Mouse (Mus musculus): ENCODE results near the gene Slco4c1. TPM values are rescaled to one million over a fixed set of nuclear protein-coding genes. Genes with fewer than 3 reads are reported as not detected.

Slco4c1 gene
- 0.10 TPM in 2 replicates for polyA plus RNA-seq (2016; fragmentation: Nextera tagmentation; extraction: Ambion mirVana)

DNA sequence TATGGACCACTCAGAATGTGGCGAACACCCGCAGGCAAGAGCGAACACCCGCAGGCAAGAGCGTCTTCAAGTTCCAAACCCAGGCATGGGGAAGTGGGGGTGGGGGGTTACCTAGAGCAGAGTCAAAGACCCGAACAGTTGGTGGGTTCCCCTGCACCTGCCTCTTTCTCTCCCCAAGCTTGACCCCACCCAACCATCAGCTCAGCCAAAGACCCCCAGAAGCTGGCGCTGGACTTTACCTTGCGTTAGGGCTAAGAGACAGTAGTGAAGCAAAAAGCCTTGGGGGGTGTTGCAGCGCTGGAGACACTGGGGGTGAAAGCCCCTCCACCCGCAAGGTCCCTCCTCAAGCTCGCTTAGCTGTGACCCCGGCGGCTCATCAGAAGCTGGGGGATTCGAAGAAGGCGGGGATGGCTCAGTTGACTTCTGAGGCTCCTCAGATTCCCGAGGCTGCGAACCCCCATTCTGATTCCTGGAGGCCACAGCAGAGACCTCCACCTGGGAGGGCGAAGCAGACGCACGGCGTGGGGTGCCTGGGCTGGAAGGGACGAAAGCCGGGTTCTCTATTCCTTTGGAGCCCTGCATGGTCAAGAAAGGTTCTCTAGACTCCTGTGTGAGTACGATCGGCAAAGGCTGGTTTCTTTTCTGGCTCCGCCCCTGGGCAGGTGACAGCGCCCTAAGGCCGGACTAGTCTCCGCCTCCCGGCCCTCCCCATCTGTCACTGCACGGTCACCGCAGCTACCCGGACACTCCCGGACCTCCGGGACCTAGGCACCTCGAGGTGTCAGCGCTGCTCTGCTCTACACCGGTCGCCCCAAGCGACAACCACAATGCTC lies at the start of gene Slco4c1:
Gene Slco4c1, minus strand, starts transcription at position 644 of the 833 bp plus-strand sequence.
- Histone ChIP-seq H3K4me3 (peak within 1 kb of the TSS; percentile 56), H3K4me1 (peaks cover 7% of the 10 kb centered on the region), H3K9ac (replicated peaks) (peak within 1 kb of the TSS; percentile 51), H3K36me3 (no peaks in the 10 kb centered on the region), H3K27me3 (peaks cover 10% of the 10 kb centered on the region; the same call in 1 of the 2 replicates), H3K4me2 (replicated peaks) (peak within 1 kb of the TSS; percentile 91), H3K27ac (replicated peaks) (no peak within 1 kb of the TSS), H3K9me3 (no peaks in the 10 kb centered on the region)
- peak; percentile 82 for ATAC-seq (ENCODE audit: low FRiP score, low read depth)
- 1% methylated on average over 40 of the region's 40 CpGs for WGBS

DNA sequence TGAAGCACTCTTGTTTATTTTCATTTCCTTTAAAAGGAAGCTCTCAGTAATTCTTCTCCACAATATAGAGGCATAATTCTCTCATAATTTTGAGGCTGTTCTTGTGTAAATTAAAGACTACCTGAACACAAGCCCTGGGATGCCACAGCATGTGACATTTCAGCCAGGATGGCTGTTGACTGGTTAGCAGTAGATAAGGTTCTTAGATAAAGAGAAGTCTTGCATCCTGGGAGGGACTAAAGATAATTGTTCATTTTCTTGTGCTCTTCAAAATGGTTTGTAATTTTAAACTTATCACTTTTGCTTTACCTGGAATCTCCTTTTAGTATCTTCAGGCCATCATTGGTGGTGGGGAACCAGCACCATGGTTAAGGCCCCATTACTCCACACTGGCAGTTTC lies 45.4 kb upstream of the Slco4c1 start:
- Histone ChIP-seq H3K4me3 (no peak overlapping the region), H3K9me3 (no peaks in the 10 kb centered on the region), H3K27me3 (no peaks in the 10 kb centered on the region), H3K36me3 (no peaks in the 10 kb centered on the region), H3K4me2 (replicated peaks) (no peak overlapping the region), H3K27ac (replicated peaks) (no peak overlapping the region), H3K4me1 (no peaks in the 10 kb centered on the region), H3K9ac (replicated peaks) (no peak overlapping the region)
- no peak for ATAC-seq (ENCODE audit: low FRiP score, low read depth)

DNA sequence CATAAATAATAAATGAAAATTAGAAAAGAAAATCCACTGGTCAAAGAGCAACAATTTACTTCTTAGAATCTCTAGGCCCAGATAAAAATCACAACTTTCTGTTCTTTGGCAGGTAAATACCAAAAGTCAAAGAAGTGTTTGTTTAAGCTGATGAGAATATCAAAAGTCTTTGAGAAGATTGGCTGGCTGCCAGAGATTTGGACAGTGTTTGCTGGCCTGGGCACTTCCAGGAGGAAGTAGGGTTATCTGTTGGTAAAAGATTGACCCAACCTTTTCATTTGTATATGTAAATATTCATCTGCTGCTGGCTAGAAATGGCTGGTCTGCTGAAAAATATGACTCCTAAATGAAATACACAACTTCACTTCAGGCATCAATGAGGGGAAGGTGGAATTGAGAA lies 11.8 kb upstream of the Slco4c1 start:
- H3K9ac ChIP-seq (replicated peaks), result no peak overlapping the region
- no peaks in the 10 kb centered on the region for H3K36me3 ChIP-seq
- H3K27ac ChIP-seq (replicated peaks), result no peak overlapping the region
- no peaks in the 10 kb centered on the region for H3K9me3 ChIP-seq
- no peak overlapping the region for H3K4me3 ChIP-seq
- no peaks in the 10 kb centered on the region for H3K27me3 ChIP-seq
- H3K4me2 ChIP-seq (replicated peaks), result no peak overlapping the region
- H3K4me1 ChIP-seq, result no peaks in the 10 kb centered on the region
- ATAC-seq (ENCODE audit: low FRiP score, low read depth), result no peak

DNA sequence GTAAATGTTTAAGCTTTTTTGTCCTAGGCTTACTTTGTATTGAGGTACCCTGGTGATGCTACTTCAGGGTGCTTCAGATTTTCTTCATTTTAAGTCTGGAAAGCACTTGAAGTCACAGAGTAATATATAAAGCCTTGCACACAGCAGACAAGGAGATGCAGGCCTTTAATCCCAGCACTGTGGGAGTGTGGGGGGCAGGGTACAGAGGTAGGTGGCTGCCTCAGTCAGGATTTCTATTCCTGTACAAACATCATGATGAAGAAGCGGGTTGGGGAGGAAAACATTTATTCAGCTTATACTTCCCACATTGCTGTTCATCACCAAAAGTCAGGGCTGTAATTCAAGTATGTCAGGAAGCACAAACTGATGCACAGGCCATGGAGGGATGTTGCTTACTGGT lies 6.6 kb upstream of the Slco4c1 start:
- H3K27ac ChIP-seq (replicated peaks), result no peak overlapping the region
- no peaks in the 10 kb centered on the region for H3K9me3 ChIP-seq
- H3K9ac ChIP-seq (replicated peaks), result no peak overlapping the region
- ATAC-seq (ENCODE audit: low FRiP score, low read depth), result no peak
- H3K4me3 ChIP-seq, result no peak overlapping the region
- no peaks in the 10 kb centered on the region for H3K4me1 ChIP-seq
- H3K36me3 ChIP-seq, result no peaks in the 10 kb centered on the region
- H3K4me2 ChIP-seq (replicated peaks), result no peak overlapping the region
- no peaks in the 10 kb centered on the region for H3K27me3 ChIP-seq
- 93% methylated on average over 1 of the region's 1 CpGs for WGBS

DNA sequence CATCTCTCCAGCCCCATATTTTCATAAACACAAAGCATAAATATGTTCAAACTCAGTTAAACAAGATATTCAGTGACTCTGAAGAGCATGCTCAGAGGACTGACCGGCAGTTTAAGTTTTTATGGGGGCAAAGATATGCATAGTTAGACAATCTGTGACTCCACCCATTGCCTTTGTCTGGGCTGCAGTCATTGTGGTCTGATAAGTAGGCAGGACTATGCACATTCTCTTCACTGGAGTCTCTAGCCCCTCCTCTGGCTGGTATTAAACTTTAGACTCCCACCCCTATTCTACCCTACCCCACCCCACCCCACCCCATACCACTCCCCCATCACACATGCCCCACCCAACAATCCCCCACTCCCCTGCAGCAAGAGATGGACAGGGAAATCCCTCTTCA lies 4.1 kb upstream of the Slco4c1 start:
- Histone ChIP-seq H3K27ac (replicated peaks) (no peak overlapping the region), H3K4me1 (peaks cover 7% of the 10 kb centered on the region), H3K9ac (replicated peaks) (no peak overlapping the region), H3K9me3 (no peaks in the 10 kb centered on the region), H3K36me3 (no peaks in the 10 kb centered on the region), H3K4me3 (no peak overlapping the region), H3K27me3 (peaks cover 10% of the 10 kb centered on the region; the same call in 1 of the 2 replicates), H3K4me2 (replicated peaks) (no peak overlapping the region)
- ATAC-seq (ENCODE audit: low FRiP score, low read depth), result no peak
- 86% methylated on average over 1 of the region's 1 CpGs for WGBS

DNA sequence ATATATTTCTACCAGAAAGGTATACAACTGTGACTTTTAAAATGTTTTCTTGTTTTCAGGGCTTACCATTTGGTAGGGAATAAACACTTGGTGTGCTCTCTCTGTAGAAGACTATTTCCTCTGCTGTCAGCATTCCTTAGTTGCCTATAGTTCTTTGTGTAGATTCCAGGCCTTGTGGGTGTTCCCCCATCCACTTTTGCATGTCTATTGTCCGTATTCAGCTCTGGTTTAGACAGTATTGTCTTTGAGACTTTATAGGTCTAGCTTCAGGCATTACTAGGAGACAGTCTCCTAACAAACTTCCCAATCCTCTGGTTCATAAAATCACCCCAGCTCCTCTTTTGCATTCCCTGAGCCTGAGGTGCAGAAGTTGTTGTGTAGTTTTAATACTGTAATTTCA lies 2.7 kb upstream of the Slco4c1 start:
- no peak overlapping the region for H3K4me2 ChIP-seq (replicated peaks)
- no peak for ATAC-seq (ENCODE audit: low FRiP score, low read depth)
- H3K4me1 ChIP-seq, result peaks cover 7% of the 10 kb centered on the region
- no peak overlapping the region for H3K4me3 ChIP-seq
- no peaks in the 10 kb centered on the region for H3K36me3 ChIP-seq
- H3K9ac ChIP-seq (replicated peaks), result no peak overlapping the region
- H3K27me3 ChIP-seq, result peaks cover 10% of the 10 kb centered on the region; the same call in 1 of the 2 replicates
- H3K27ac ChIP-seq (replicated peaks), result no peak overlapping the region
- 34% methylated on average over 1 of the region's 1 CpGs for WGBS
- H3K9me3 ChIP-seq, result no peaks in the 10 kb centered on the region

DNA sequence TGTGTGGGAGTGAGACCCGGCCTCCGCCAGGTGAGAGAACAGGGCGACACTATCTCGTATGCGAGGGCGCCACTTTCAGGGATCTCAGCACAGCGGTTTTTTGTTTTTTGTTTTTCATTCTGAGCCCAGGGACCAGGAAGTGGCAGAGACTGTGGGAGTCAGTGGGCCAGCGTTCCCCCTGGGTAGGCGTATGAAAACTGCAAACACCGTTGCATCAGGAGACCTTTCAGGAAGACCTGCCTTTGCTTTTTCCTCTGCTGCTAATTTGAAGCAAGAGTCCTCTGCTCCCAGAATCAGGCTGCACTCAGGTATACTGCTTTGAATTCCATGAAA lies 356 bp upstream of the Slco4c1 start:
- peak overlapping the region; percentile 56 for H3K4me3 ChIP-seq
- no peak for ATAC-seq (ENCODE audit: low FRiP score, low read depth)
- H3K36me3 ChIP-seq, result no peaks in the 10 kb centered on the region
- peak overlapping the region; percentile 91 for H3K4me2 ChIP-seq (replicated peaks)
- WGBS, result 7% methylated on average over 10 of the region's 10 CpGs
- H3K27ac ChIP-seq (replicated peaks), result no peak overlapping the region
- H3K27me3 ChIP-seq, result peaks cover 10% of the 10 kb centered on the region; the same call in 1 of the 2 replicates
- H3K4me1 ChIP-seq, result peaks cover 7% of the 10 kb centered on the region
- H3K9ac ChIP-seq (replicated peaks), result peak overlapping the region; percentile 51
- no peaks in the 10 kb centered on the region for H3K9me3 ChIP-seq

DNA sequence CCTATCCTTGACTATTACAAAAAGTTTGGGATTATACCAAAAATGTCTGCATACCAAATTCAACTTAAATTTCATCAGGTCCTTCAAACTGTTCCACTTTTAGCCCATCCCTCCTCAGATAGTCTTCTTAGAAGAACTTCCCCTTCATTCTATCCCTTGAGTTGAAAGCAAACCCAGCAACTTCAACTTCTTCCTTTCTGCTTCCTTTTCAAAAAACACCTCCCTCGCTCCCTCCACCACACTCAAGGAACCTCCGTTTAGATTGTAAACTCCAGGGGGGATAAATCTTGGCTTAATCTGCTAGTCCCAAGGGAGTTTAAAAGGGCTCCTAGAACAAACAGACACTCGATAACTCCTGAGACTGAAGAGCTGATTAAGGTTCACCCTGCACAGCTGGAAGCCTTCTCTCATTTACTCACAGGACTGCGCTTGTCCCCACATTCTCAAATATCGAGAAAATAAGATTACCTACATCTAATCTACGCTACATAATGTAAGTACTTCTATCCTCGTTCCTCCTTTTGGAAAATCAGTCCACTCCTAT lies 1.1 kb downstream of the Slco4c1 start:
- Histone ChIP-seq H3K27ac (replicated peaks) (no peak overlapping the region), H3K4me1 (peaks cover 7% of the 10 kb centered on the region), H3K9ac (replicated peaks) (no peak overlapping the region), H3K4me3 (no peak overlapping the region), H3K9me3 (no peaks in the 10 kb centered on the region), H3K36me3 (no peaks in the 10 kb centered on the region), H3K4me2 (replicated peaks) (peak overlapping the region; percentile 91; the same call in 1 of the 2 replicates), H3K27me3 (peaks cover 10% of the 10 kb centered on the region; the same call in 1 of the 2 replicates)
- 8% methylated on average over 7 of the region's 7 CpGs for WGBS
- no peak for ATAC-seq (ENCODE audit: low FRiP score, low read depth)

DNA sequence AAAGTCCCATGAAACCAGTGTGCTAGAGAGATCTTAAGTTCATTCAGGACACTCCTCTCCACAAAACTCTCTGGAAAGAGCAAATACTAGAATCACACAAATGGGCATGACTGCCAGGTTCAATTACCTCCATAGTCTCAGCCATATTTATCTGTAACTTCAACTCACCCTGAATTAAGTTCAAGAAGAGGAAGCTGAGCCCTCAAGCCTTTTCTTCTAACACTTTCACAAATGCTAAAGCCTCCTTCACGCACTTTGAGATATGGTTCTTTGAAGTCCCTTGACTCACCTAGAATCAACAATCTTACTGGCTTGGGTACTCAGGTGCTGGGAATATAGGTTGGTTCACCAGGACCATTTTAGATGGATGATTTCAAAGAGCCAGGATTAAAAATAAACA lies 3.2 kb downstream of the Slco4c1 start:
- Histone ChIP-seq H3K4me2 (replicated peaks) (no peak overlapping the region), H3K27me3 (peaks cover 10% of the 10 kb centered on the region; the same call in 1 of the 2 replicates), H3K4me1 (peaks cover 7% of the 10 kb centered on the region), H3K4me3 (no peak overlapping the region), H3K9me3 (no peaks in the 10 kb centered on the region), H3K36me3 (no peaks in the 10 kb centered on the region), H3K27ac (replicated peaks) (no peak overlapping the region), H3K9ac (replicated peaks) (no peak overlapping the region)
- 95% methylated on average over 1 of the region's 1 CpGs for WGBS
- ATAC-seq (ENCODE audit: low FRiP score, low read depth), result no peak

DNA sequence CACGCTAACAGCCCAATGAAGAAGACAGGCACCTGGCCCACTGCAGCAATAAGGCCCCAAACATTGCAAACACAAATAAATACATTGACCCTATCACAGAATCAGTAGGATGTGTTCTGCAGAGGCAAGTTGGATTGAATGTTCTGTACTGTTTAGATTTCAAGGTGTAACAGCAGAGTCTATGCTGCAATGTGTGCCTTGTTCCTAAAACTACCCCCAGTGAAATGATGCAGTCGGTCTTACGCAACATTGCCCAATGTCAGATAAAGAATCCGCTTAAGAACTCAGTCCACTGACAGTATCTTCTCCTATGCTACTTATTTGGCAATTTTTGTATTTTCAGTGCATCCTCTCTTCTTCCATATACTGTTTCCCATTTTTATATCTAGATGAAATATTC lies 6.0 kb downstream of the Slco4c1 start:
- WGBS, result 94% methylated on average over 4 of the region's 4 CpGs
- no peak overlapping the region for H3K4me2 ChIP-seq (replicated peaks)
- no peaks in the 10 kb centered on the region for H3K9me3 ChIP-seq
- no peak overlapping the region for H3K4me3 ChIP-seq
- no peaks in the 10 kb centered on the region for H3K36me3 ChIP-seq
- no peaks in the 10 kb centered on the region for H3K4me1 ChIP-seq
- ATAC-seq (ENCODE audit: low FRiP score, low read depth), result no peak
- no peak overlapping the region for H3K9ac ChIP-seq (replicated peaks)
- no peak overlapping the region for H3K27ac ChIP-seq (replicated peaks)
- H3K27me3 ChIP-seq, result no peaks in the 10 kb centered on the region

DNA sequence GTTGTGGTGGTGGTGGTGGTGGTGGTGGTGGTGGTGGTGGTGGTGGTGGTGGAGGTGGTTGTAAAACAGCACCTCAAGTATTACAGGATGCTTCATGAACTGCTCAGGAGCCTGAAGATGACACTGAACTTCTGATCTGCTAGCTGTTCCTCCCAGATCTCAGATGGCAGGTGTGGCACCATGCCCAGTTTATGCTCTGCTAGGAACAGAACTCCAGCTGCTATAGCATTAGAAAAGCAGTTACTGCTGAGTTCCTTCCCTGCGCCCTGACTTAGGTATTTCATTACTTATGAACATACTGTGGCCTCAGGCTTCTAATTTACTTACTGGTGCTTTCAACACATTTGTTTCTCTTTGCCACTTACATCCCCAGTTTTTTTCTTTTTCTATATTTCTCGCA lies 7.9 kb downstream of the Slco4c1 start:
- Histone ChIP-seq H3K9me3 (no peaks in the 10 kb centered on the region), H3K27ac (replicated peaks) (no peak overlapping the region), H3K4me2 (replicated peaks) (no peak overlapping the region), H3K36me3 (no peaks in the 10 kb centered on the region), H3K27me3 (no peaks in the 10 kb centered on the region), H3K4me1 (no peaks in the 10 kb centered on the region), H3K4me3 (no peak overlapping the region), H3K9ac (replicated peaks) (no peak overlapping the region)
- ATAC-seq (ENCODE audit: low FRiP score, low read depth), result no peak
- 78% methylated on average over 2 of the region's 2 CpGs for WGBS

DNA sequence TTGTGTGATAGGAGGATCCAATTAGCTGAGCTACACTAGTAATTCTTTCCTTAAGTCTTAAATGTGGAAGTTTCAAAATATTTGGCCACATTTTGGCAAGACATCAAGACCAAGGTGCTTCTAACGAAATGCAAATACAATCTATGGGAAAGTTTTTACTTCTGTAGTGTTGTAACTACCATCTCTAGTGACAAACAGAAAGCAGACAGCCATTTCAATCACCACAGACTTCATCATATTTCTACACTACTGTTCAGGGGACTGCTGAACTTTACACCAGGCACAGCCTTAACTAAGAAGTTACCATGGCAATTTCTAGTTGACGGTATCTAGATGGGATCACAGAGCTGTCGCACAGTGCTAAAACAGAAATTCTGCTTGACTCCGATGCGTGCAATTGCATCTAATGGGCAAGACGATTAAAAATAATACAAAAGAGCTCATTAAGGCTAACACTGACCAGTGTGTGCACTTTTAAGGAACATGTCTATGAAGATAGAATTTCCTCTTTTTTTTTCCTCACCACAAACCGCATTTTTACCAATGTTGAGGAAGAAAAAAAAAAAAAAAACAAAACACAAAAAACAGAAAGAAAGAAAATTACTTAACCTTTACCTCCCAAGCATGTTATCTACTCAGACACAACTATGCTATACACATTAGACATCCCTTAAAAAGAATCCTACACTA lies 11.8 kb downstream of the Slco4c1 start:
- no peaks in the 10 kb centered on the region for H3K4me1 ChIP-seq
- ATAC-seq (ENCODE audit: low FRiP score, low read depth), result no peak
- WGBS, result 91% methylated on average over 7 of the region's 7 CpGs
- H3K4me3 ChIP-seq, result no peak overlapping the region
- H3K36me3 ChIP-seq, result no peaks in the 10 kb centered on the region
- no peaks in the 10 kb centered on the region for H3K9me3 ChIP-seq
- H3K4me2 ChIP-seq (replicated peaks), result no peak overlapping the region
- H3K27ac ChIP-seq (replicated peaks), result no peak overlapping the region
- H3K9ac ChIP-seq (replicated peaks), result no peak overlapping the region
- H3K27me3 ChIP-seq, result no peaks in the 10 kb centered on the region
